In the genomic region with DNA sequence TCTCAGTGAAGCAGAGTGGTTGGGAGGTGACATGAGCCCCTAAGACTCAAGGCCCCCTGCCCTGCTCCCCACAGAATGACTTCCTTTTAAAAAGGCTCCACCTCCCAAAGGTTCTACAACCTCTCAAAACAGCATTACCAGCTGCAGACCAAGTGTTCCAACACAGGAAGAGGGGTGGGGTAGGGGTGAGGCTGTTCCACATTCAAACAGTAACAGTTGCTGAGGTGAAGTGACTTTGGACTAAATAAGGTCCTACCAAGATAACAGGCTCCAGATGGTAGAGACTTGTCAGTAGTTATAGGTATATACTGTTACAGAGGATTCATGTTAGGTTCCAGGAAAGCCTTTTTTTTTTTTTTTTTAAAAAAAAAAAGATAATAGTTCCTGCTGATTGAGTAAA, we compare ENCODE assay signal across 14 mouse cellular contexts.
A peak's percentile ranks its signal among the peaks of the same experiment; 100 is the strongest.
DNase-seq lines count a peak whose midpoint lies in the region; ATAC-seq and TF ChIP-seq lines count a peak whose summit lies in the region.
"Had no signal": no experiment of that assay in that cellular context is flagged by ENCODE, and none has a peak within 500 bp of the region (broad histone marks: within the 10 kb centered on the region; RNA-seq: fewer than 3 reads in every experiment).

No protein-coding gene starts in this region.

- H3K4me3 ChIP-seq in midbrain, embryonic 11.5 days (ENCODE audit: low read depth, low read length) = no peak overlapping the region
- H3K4me3 ChIP-seq in heart, adult 2 months = no peak overlapping the region
- H3K4me3 ChIP-seq: limb, embryonic 15.5 days had no signal

- no peak for TF ChIP-seq EP300 in heart, adult 2 months (IDR thresholded peaks at IDR 0.05; ENCODE audit: insufficient read depth, low read depth, low read length)

- no peak for TF ChIP-seq POLR2A in heart, adult 2 months (IDR thresholded peaks at IDR 0.05; ENCODE audit: insufficient read depth, low read depth, low read length)

- peak; percentile 92 for ATAC-seq in CD4-positive, CD25-positive, alpha-beta regulatory T cell, adult 4 months
- ATAC-seq in neutrophil, adult 5-6 weeks (ENCODE audit: extremely low read depth, insufficient number of reproducible peaks, low FRiP score, poor library complexity, severe bottlenecking) = peak; percentile 30; the same call in 1 of the 2 replicates
- no peak for ATAC-seq in midbrain, embryonic 11.5 days (ENCODE audit: low FRiP score)

- TF ChIP-seq CTCF in heart, adult 2 months (IDR thresholded peaks at IDR 0.05) = no peak

- intact Hi-C loops in heart, adult 2 months (cut with DNase I) = loop anchor here (1.0 kb wide), 1 partner anchor 8 kb away; no protein-coding TSS in a partner anchor

- H3K4me2 ChIP-seq in midbrain, embryonic 11.5 days = no peak overlapping the region
- H3K4me2 ChIP-seq: limb, embryonic 15.5 days had no signal

- no peaks in the 10 kb centered on the region for H3K36me3 ChIP-seq in midbrain, embryonic 11.5 days (ENCODE audit: control insufficient read depth, insufficient read depth, low read length)
- no peaks in the 10 kb centered on the region for H3K36me3 ChIP-seq in heart, adult 2 months (ENCODE audit: control insufficient read depth, insufficient read depth, low read length)
- H3K36me3 ChIP-seq: limb, embryonic 15.5 days had no signal

- no peaks in the 10 kb centered on the region for H3K9me3 ChIP-seq in midbrain, embryonic 11.5 days (ENCODE audit: control insufficient read depth, low read length)
- H3K9me3 ChIP-seq: limb, embryonic 15.5 days had no signal

- no peaks in the 10 kb centered on the region; the same call in 1 of the 2 replicates for H3K79me2 ChIP-seq in heart, adult 2 months (replicated peaks; ENCODE audit: control insufficient read depth, insufficient read depth, low read length)

- H3K4me1 ChIP-seq in midbrain, embryonic 11.5 days (ENCODE audit: control insufficient read depth, insufficient read depth, low read length) = no peaks in the 10 kb centered on the region
- peaks cover 1% of the 10 kb centered on the region; the same call in 1 of the 2 replicates for H3K4me1 ChIP-seq in heart, adult 2 months (ENCODE audit: control insufficient read depth, insufficient read depth, low read length)

- H3K27me3 ChIP-seq in midbrain, embryonic 11.5 days (ENCODE audit: control insufficient read depth, insufficient read depth, low read length) = no peaks in the 10 kb centered on the region
- no peaks in the 10 kb centered on the region for H3K27me3 ChIP-seq in heart, adult 2 months (ENCODE audit: control insufficient read depth, insufficient read depth, low read length)

- H3K9ac ChIP-seq in midbrain, embryonic 11.5 days (ENCODE audit: low read length) = no peak overlapping the region
- H3K9ac ChIP-seq in heart, adult 2 months (ENCODE audit: low read depth, low read length) = no peak overlapping the region
- H3K9ac ChIP-seq: limb, embryonic 15.5 days had no signal

- no peak overlapping the region for H3K27ac ChIP-seq in midbrain, embryonic 11.5 days (ENCODE audit: low read depth, low read length)
- no peak overlapping the region for H3K27ac ChIP-seq in heart, adult 2 months
- H3K27ac ChIP-seq: limb, embryonic 15.5 days had no signal

- DNase-seq in 416B (ENCODE audit: low read depth) = peak; percentile 63
- peak; percentile 52 for DNase-seq in induced T-regulatory cell, adult 2 months (ENCODE audit: low read depth)
- DNase-seq in midbrain, embryonic 11.5 days (ENCODE audit: low spot score, missing footprints) = no peak
- no peak for DNase-seq in right cerebral cortex, postnatal 4 days
- no peak for DNase-seq in kidney, adult 18-20 months
- no peak for DNase-seq in heart, adult 2 months
- DNase-seq: adrenal gland, postnatal 36 days; cerebellum, adult 11 months; heart, adult 11 months; heart, postnatal 4 days; kidney, adult 2 months had no signal

Comparison
In these comparisons a context has a peak if more than half of its experiments do, and no peak if none do; other contexts are left out.
1. DNase-seq: peak in 416B (single experiment) and induced T-regulatory cell, adult 2 months (single experiment); none in midbrain, embryonic 11.5 days (single experiment), right cerebral cortex, postnatal 4 days (single experiment), kidney, adult 18-20 months (single experiment) and heart, adult 2 months (0 of 2).